In the genomic region with DNA sequence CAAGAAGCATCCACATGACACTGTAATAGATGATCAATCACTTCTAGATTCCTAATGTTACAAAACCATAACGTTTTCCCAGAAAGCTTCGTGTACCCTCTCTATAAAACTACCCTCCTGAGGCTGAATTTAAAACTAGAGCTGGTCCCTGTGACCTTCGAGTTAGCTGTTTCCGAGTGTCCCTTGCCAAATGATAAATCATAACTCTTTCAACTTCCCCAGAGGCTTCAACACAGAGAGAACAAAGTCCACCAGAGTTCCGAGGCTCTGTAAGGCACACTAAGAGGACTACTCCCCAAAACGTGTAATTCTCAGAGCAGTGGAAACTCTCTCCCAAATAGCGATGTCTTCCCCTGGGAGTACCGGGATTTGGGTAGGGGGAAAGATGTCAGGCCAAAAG, we compare ENCODE assay signal across 19 mouse cellular contexts. TPM values are rescaled to one million over a fixed set of nuclear protein-coding genes. Genes with fewer than 3 reads are reported as not detected.
DNase-seq lines count a peak whose midpoint lies in the region; ATAC-seq and TF ChIP-seq lines count a peak whose summit lies in the region.
"Had no signal": no experiment of that assay in that cellular context is flagged by ENCODE, and none has a peak within 500 bp of the region (broad histone marks: within the 10 kb centered on the region; RNA-seq: fewer than 3 reads in every experiment).

No protein-coding gene starts in this region.

- DNase-seq in adrenal gland, postnatal 14 days: peak; percentile 51
- DNase-seq in adrenal gland, postnatal 36 days: no peak
- peak; percentile 23 for DNase-seq in hindbrain, embryonic 11.5 days (ENCODE audit: low spot score)
- no peak for DNase-seq in lung, postnatal 14 days
- no peak for DNase-seq in stomach, postnatal 0 days (ENCODE audit: low spot score)
- no peak for DNase-seq in urinary bladder, adult 2 months (ENCODE audit: low spot score)
- DNase-seq: cerebellum, postnatal 25 days; layer of hippocampus, adult 9-11 months; left cerebral cortex, postnatal 4 days; lung, postnatal 10 days; midbrain, embryonic 14.5 days; spleen, adult 18-20 months; thymus, adult 18-20 months had no signal

- ATAC-seq in hindbrain, embryonic 11.5 days (ENCODE audit: low FRiP score): no peak
- no peak for ATAC-seq in hindbrain, embryonic 13.5 days (ENCODE audit: low FRiP score)
- ATAC-seq in lung, embryonic 16.5 days (ENCODE audit: low read depth): no peak; the same call in 1 of the 2 replicates
- ATAC-seq in stomach, postnatal 0 days (ENCODE audit: low FRiP score, low TSS enrichment): no peak
- ATAC-seq: activated CD4-positive, CD25-positive, alpha-beta regulatory T cell, adult 4 months had no signal

- no peaks in the 10 kb centered on the region for H3K9me3 ChIP-seq in hindbrain, embryonic 11.5 days (ENCODE audit: control insufficient read depth, low read length)
- H3K9me3 ChIP-seq in hindbrain, embryonic 13.5 days: no peaks in the 10 kb centered on the region
- no peaks in the 10 kb centered on the region for H3K9me3 ChIP-seq in lung, embryonic 16.5 days (ENCODE audit: control insufficient read depth, low read length)
- H3K9me3 ChIP-seq in stomach, postnatal 0 days (ENCODE audit: control insufficient read depth, low read length): no peaks in the 10 kb centered on the region
- H3K9me3 ChIP-seq: G1E; neural tube, embryonic 12.5 days had no signal

- no peak overlapping the region for H3K4me3 ChIP-seq in hindbrain, embryonic 11.5 days (ENCODE audit: low read depth, low read length)
- H3K4me3 ChIP-seq in hindbrain, embryonic 13.5 days: no peak overlapping the region
- H3K4me3 ChIP-seq in lung, embryonic 16.5 days (ENCODE audit: low read length): no peak overlapping the region
- no peak overlapping the region for H3K4me3 ChIP-seq in stomach, postnatal 0 days (ENCODE audit: low read depth, low read length)
- H3K4me3 ChIP-seq: erythroblast, embryonic 14.5 days; neural tube, embryonic 12.5 days had no signal

- H3K36me3 ChIP-seq in hindbrain, embryonic 11.5 days (ENCODE audit: control insufficient read depth, insufficient read depth, low read length): no peaks in the 10 kb centered on the region
- no peaks in the 10 kb centered on the region for H3K36me3 ChIP-seq in hindbrain, embryonic 13.5 days
- H3K36me3 ChIP-seq in lung, embryonic 16.5 days (ENCODE audit: control insufficient read depth, insufficient read depth, low read length): no peaks in the 10 kb centered on the region
- H3K36me3 ChIP-seq in stomach, postnatal 0 days (ENCODE audit: control insufficient read depth, insufficient read depth, low read length): no peaks in the 10 kb centered on the region
- H3K36me3 ChIP-seq: G1E; neural tube, embryonic 12.5 days had no signal

- TF ChIP-seq EP300 in stomach, postnatal 0 days (optimal IDR thresholded peaks at IDR 0.05): no peak

- WGBS in hindbrain, embryonic 11.5 days: 37% methylated on average over 8 of the region's 8 CpGs
- 34% methylated on average over 8 of the region's 8 CpGs for WGBS in hindbrain, embryonic 13.5 days
- 22% methylated on average over 8 of the region's 8 CpGs for WGBS in lung, embryonic 16.5 days
- 14% methylated on average over 8 of the region's 8 CpGs for WGBS in stomach, postnatal 0 days

- peaks cover 4% of the 10 kb centered on the region; the same call in 1 of the 2 replicates for H3K4me1 ChIP-seq in hindbrain, embryonic 11.5 days (replicated peaks; ENCODE audit: control insufficient read depth, insufficient read depth, low read length)
- H3K4me1 ChIP-seq in hindbrain, embryonic 13.5 days (replicated peaks): peaks cover 27% of the 10 kb centered on the region
- H3K4me1 ChIP-seq in lung, embryonic 16.5 days (replicated peaks; ENCODE audit: control insufficient read depth, insufficient read depth, low read length): peaks cover 39% of the 10 kb centered on the region
- peaks cover 7% of the 10 kb centered on the region; the same call in 1 of the 2 replicates for H3K4me1 ChIP-seq in stomach, postnatal 0 days (replicated peaks; ENCODE audit: control insufficient read depth, insufficient read depth)

- no peak overlapping the region for H3K4me2 ChIP-seq in hindbrain, embryonic 11.5 days (replicated peaks; ENCODE audit: low read depth, low read length)
- no peak overlapping the region for H3K4me2 ChIP-seq in hindbrain, embryonic 13.5 days
- peak overlapping the region; percentile 46 for H3K4me2 ChIP-seq in lung, embryonic 16.5 days (ENCODE audit: low read depth, low read length)
- H3K4me2 ChIP-seq in stomach, postnatal 0 days (replicated peaks; ENCODE audit: low read depth): peak overlapping the region; percentile 36

- H3K27ac ChIP-seq in hindbrain, embryonic 11.5 days (ENCODE audit: low read depth, low read length): no peak overlapping the region
- no peak overlapping the region for H3K27ac ChIP-seq in hindbrain, embryonic 13.5 days
- H3K27ac ChIP-seq in lung, embryonic 16.5 days (ENCODE audit: low read length): peak overlapping the region; percentile 44; the same call in 1 of the 2 replicates
- H3K27ac ChIP-seq in stomach, postnatal 0 days (replicated peaks): no peak overlapping the region
- H3K27ac ChIP-seq: neural tube, embryonic 12.5 days had no signal

- H3K27me3 ChIP-seq in hindbrain, embryonic 11.5 days (ENCODE audit: control insufficient read depth, insufficient read depth, low read length): no peaks in the 10 kb centered on the region
- no peaks in the 10 kb centered on the region for H3K27me3 ChIP-seq in hindbrain, embryonic 13.5 days
- no peaks in the 10 kb centered on the region for H3K27me3 ChIP-seq in lung, embryonic 16.5 days (ENCODE audit: control insufficient read depth, insufficient read depth, low read depth, low read length)
- no peaks in the 10 kb centered on the region for H3K27me3 ChIP-seq in stomach, postnatal 0 days (ENCODE audit: control insufficient read depth, insufficient read depth, low read length)
- H3K27me3 ChIP-seq: neural tube, embryonic 12.5 days had no signal

- no peak for TF ChIP-seq CTCF in stomach, postnatal 0 days (IDR thresholded peaks at IDR 0.05; ENCODE audit: low read depth)

- H3K9ac ChIP-seq in hindbrain, embryonic 11.5 days (ENCODE audit: low read depth, low read length): no peak overlapping the region
- no peak overlapping the region for H3K9ac ChIP-seq in hindbrain, embryonic 13.5 days
- peak overlapping the region; percentile 55 for H3K9ac ChIP-seq in lung, embryonic 16.5 days (ENCODE audit: low read length)
- H3K9ac ChIP-seq in stomach, postnatal 0 days (ENCODE audit: low read length): no peak overlapping the region
- H3K9ac ChIP-seq: neural tube, embryonic 12.5 days had no signal

RNA-seq across cellular contexts. Expression of gene Zfp217, which starts 29.4 kb away (rescaled TPM):
- 28.6 and 32.6 TPM in 2 replicates for total RNA-seq in adrenal gland, postnatal 14 days (2021)
- total RNA-seq in adrenal gland, postnatal 36 days (2021): 10 to 100 TPM; 23.9 to 24.2 TPM
- polyA plus RNA-seq in hindbrain, embryonic 11.5 days (2014; fragmentation: Nextera tagmentation; extraction: Ambion mirVana): 3.2 and 4.8 TPM in 2 replicates
- 1.9 and 2.3 TPM in 2 replicates for polyA plus RNA-seq in hindbrain, embryonic 13.5 days (2015; fragmentation: Nextera tagmentation; extraction: Ambion mirVana)
- 5.2 and 6.1 TPM in 2 replicates for polyA plus RNA-seq in lung, embryonic 16.5 days (2015; fragmentation: Nextera tagmentation; extraction: Ambion mirVana)
- 1.5 and 1.7 TPM in 2 replicates for polyA plus RNA-seq in stomach, postnatal 0 days (2015; fragmentation: Nextera tagmentation; extraction: Ambion mirVana)
- 8.9 and 11.5 TPM in 2 replicates for polyA plus RNA-seq in urinary bladder, adult 2 months (2012; rRNA removed)

Comparison
In these comparisons a context has a peak if more than half of its experiments do, and no peak if none do; other contexts are left out.
1. DNase-seq: peak in adrenal gland, postnatal 14 days (single experiment) and hindbrain, embryonic 11.5 days (single experiment); none in adrenal gland, postnatal 36 days (0 of 2), lung, postnatal 14 days (single experiment), stomach, postnatal 0 days (single experiment) and urinary bladder, adult 2 months (single experiment).
2. H3K4me2 ChIP-seq: peak in lung, embryonic 16.5 days (single experiment) and stomach, postnatal 0 days (single experiment); none in hindbrain, embryonic 11.5 days (single experiment) and hindbrain, embryonic 13.5 days (single experiment).